Mouse (Mus musculus) spleen, adult 2 months (tissue): ENCODE measurements around the gene Calm2. TPM values are rescaled to one million over a fixed set of nuclear protein-coding genes. Genes with fewer than 3 reads are reported as not detected.
A peak's percentile ranks its signal among the peaks of the same experiment; 100 is the strongest.

Source experiments
- DNase-seq, 2 experiments: peaks; one replicate each; pipeline versions ENCODE4 v3.0.0 to v3.0.0-alpha.2; 2012 to 2021; ENCODE audit warnings: low spot score in 2 of 2, low read depth in 1 of 2
- H3K27ac ChIP-seq: fragments of 200-500 bp; 2 replicates; pipeline ENCODE4 v1.5.1; 2012; ENCODE audit warnings: low read length, inconsistent platforms; ENCODE audit not compliant: insufficient read depth
- H3K27me3 ChIP-seq: fragments of 200-500 bp; 2 replicates; pipeline ENCODE4 v1.6.1; 2012; ENCODE audit warnings: mild to moderate bottlenecking, moderate library complexity, low read length, inconsistent platforms; ENCODE audit not compliant: control insufficient read depth, insufficient read depth
- H3K36me3 ChIP-seq: fragments of 200-500 bp; 2 replicates; pipeline ENCODE4 v1.6.1; 2012; ENCODE audit warnings: mild to moderate bottlenecking, low read length, inconsistent platforms; ENCODE audit not compliant: control insufficient read depth, insufficient read depth
- H3K4me1 ChIP-seq: fragments of 200-500 bp; 2 replicates; pipeline ENCODE4 v1.6.1; 2011; ENCODE audit warnings: inconsistent platforms; ENCODE audit not compliant: control insufficient read depth, insufficient read depth, insufficient read length
- H3K4me3 ChIP-seq: fragments of 200-500 bp; 2 replicates; pipeline ENCODE4 v1.5.1; 2011; ENCODE audit warnings: mild to moderate bottlenecking, inconsistent platforms; ENCODE audit not compliant: insufficient read depth, insufficient read length; ENCODE audit errors: extremely low read depth
- CTCF ChIP-seq: fragments of 200-500 bp; IDR thresholded peaks from 2 replicates; pipeline ENCODE4 v1.5.1; 2011; ENCODE audit warnings: mild to moderate bottlenecking, inconsistent platforms; ENCODE audit not compliant: insufficient read depth, insufficient read length, insufficient replicate concordance; ENCODE audit errors: extremely low read depth
- POLR2A ChIP-seq: fragments of 200-500 bp; IDR thresholded peaks from 2 replicates; pipeline ENCODE4 v1.6.1; 2011; ENCODE audit warnings: low read depth, low read length, inconsistent platforms
- WGBS: fragments of 180-500 bp; shearing (Covaris S2); methylation state at CpG from one replicate; pipeline ENCODE4 v1.1.7; 2018; 5-methylcytosine and 5-hydroxymethylcytosine counted together
- polyA plus RNA-seq: library from polyadenylated mRNA; depleted of rRNA; stranded (reverse); fragments of >200 nt; gene quantifications from 2 replicates; pipeline ENCODE4 v1.2.3, GENCODE M21; 2012

Calm2 gene
- polyA plus RNA-seq, 1 experiment = 12.4 TPM

DNA sequence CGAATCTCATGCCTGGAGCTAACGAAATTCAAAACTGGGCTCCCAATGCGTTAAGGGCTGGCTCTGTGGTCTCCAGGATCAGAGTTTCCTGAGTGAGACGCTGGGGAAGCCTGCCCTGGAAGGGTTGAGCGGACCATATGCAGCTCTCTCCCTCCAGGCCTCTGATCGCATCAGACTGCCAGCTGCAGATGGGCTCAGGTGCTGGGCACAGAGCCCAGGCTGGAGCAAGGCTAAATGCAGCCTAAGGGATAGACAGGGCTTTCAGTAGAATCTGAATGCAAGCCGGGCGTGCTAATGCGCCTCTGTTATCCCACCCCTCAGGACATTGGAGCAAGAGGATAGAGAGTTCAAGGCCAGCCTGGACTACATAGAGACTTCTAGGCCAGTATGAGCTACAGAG is 31.8 kb upstream of the Calm2 start:
- H3K4me3 ChIP-seq = no peak overlapping the region

DNA sequence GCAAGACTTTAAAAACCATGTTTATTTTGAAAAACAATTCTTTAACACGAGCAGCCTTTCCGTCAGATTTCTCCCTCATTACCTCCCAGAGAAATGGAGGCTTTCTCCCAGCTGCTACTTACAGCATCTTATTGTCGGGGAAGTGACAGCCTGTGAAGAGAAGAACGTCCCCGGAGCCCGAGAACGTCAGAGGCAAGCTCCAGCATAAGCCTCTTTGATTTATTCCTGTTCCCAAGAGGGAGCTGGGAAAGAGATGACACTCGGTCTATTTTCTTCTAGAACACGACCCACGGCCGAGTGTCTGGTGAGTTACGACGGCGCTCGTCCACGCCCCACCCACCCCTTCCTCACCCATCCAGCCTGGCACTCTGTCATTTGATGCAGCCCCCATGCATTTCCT is 30.9 kb upstream of the Calm2 start:
- H3K4me3 ChIP-seq = no peak overlapping the region
- TF ChIP-seq POLR2A = no peak
- no peak for TF ChIP-seq CTCF
- H3K27me3 ChIP-seq = no peaks in the 10 kb centered on the region
- H3K27ac ChIP-seq = no peak overlapping the region
- WGBS = 91% methylated on average over 16 of the region's 16 CpGs
- H3K36me3 ChIP-seq = no peaks in the 10 kb centered on the region
- H3K4me1 ChIP-seq = no peaks in the 10 kb centered on the region
- DNase-seq = no peak

More for the DNA sequence above, 31.8 kb upstream of the Calm2 start:
- TF ChIP-seq POLR2A = no peak
- TF ChIP-seq CTCF = no peak
- no peak for DNase-seq
- Histone ChIP-seq H3K36me3 (no peaks in the 10 kb centered on the region), H3K27me3 (no peaks in the 10 kb centered on the region), H3K4me1 (no peaks in the 10 kb centered on the region), H3K27ac (no peak overlapping the region)
- WGBS = 86% methylated on average over 9 of the region's 9 CpGs

DNA sequence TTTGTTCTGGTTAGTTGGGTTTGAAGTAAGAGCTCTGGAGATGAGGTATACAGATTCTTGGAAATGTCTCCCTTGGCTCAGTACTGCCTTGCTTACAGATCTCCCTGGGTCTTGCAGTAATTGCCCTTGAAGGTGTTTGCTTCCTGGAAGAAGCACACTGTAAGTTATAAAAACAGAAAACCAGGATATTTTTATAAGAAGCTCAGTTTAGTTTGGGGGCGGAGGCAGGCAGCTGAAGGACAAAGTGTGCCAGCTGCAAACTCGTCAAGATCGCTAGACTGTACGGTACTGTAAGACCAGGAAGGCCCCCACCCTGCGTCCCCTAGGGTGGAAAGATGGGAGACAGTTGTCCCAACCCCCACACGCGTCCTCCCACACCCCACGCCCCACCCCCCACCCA is 28.6 kb upstream of the Calm2 start:
- DNase-seq = no peak
- H3K4me3 ChIP-seq = no peak overlapping the region
- no peaks in the 10 kb centered on the region for H3K4me1 ChIP-seq
- H3K27ac ChIP-seq = no peak overlapping the region
- H3K36me3 ChIP-seq = no peaks in the 10 kb centered on the region
- TF ChIP-seq POLR2A (no peak), CTCF (no peak)
- 65% methylated on average over 8 of the region's 8 CpGs for WGBS
- no peaks in the 10 kb centered on the region for H3K27me3 ChIP-seq

DNA sequence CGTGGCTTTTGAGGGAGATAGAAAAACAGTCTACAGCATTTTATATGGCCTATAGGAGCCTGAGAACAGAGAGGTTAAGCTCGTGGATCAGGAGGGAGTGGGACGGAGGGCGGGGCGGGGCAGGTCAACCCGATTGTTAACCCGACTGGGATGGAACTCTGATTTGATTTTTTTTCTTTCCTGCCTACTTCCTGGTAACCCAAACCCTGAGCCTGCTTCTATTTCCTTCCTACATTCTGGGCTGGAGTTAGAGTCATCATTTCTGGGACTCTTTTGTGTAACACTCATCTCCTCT is 27.7 kb upstream of the Calm2 start:
- H3K4me1 ChIP-seq = no peaks in the 10 kb centered on the region
- peak overlapping the region; percentile 39; the same call in 1 of the 2 replicates for H3K4me3 ChIP-seq
- DNase-seq = no peak
- H3K27ac ChIP-seq = no peak overlapping the region
- H3K36me3 ChIP-seq = no peaks in the 10 kb centered on the region
- TF ChIP-seq POLR2A (no peak), CTCF (no peak)
- H3K27me3 ChIP-seq = no peaks in the 10 kb centered on the region
- 9% methylated on average over 7 of the region's 7 CpGs for WGBS

DNA sequence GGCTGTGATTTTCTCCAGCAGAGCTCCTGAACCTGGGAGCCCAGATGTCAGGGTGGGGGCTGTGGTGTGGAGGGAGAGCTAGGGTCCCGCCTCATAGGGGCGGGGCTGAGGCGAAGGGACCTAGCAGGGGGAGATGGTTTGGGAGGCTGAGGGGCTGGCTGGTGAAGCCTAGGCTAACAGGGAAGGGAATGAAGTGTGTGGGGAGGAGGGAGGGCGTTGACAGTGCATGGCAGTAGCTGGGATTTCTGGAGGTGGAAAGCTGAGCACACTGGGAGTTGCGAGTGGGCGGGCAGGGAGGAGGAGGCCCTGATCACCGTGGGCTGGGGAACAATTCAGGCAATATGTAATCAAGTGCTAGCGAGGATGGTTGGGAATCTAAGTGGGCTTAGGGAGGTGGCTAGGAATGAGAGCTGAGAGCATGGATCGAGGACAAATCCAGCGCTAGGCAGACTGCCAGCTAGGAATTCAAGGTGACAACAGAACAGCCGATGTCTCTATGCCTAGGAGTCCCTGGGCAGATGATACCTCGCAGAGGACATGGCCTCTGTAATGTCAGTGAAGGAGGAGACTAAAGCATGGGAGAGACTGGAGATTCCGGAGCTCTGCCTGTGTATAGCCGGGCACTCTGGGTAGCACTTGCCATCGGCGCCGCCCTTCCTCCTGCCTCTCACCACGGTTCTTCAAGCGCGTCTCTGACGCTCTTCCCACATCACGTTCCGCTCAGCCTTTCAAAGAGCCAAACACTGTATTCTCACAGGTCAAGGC is 27.2 kb upstream of the Calm2 start:
- no peaks in the 10 kb centered on the region for H3K27me3 ChIP-seq
- peak overlapping the region; percentile 39 for H3K4me3 ChIP-seq
- H3K27ac ChIP-seq = no peak overlapping the region
- peak in 1 of 2 experiments; percentile 19 for DNase-seq
- WGBS = 6% methylated on average over 23 of the region's 23 CpGs
- H3K4me1 ChIP-seq = no peaks in the 10 kb centered on the region
- TF ChIP-seq CTCF (no peak), POLR2A (no peak)
- H3K36me3 ChIP-seq = no peaks in the 10 kb centered on the region

DNA sequence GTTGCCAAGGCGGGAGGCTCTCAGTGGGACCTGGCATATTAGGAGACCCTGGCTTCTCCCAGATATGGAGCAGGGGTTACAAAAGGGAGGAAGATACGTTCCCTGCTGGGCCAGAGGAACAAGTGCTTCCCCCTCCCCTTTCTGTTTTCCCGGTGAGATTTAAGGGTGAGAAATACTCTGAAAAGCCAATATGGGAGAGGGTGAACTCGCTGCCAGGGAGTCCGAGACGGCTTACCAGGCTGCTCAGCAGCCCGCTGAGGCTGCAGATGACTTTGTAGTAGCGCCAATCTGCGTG is 26.7 kb upstream of the Calm2 start:
- no peaks in the 10 kb centered on the region for H3K36me3 ChIP-seq
- no peak for DNase-seq
- WGBS = 24% methylated on average over 9 of the region's 9 CpGs
- TF ChIP-seq CTCF (no peak), POLR2A (no peak)
- no peaks in the 10 kb centered on the region for H3K4me1 ChIP-seq
- no peak overlapping the region for H3K4me3 ChIP-seq
- no peak overlapping the region for H3K27ac ChIP-seq
- no peaks in the 10 kb centered on the region for H3K27me3 ChIP-seq

DNA sequence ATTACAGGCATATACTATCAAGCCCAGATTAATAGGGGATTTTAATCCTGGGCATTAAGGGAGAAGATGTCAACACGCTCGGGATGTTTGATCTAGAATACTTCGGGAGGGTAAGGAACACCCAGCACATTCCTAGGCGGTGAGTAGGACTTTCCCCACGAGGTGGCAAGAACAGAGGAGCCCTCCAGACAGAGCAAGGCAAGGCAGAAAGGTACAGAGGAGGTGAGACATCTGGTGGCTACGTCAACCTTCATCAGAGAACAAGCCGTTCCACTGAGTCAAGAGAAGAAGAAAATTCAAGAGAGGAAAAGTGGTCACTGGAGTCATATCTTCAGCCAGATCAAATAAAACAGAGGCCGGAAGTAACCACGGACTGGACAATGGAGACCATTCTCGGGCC is 26.1 kb upstream of the Calm2 start:
- Histone ChIP-seq H3K36me3 (no peaks in the 10 kb centered on the region), H3K27ac (no peak overlapping the region), H3K4me1 (no peaks in the 10 kb centered on the region), H3K4me3 (no peak overlapping the region), H3K27me3 (no peaks in the 10 kb centered on the region)
- WGBS = 37% methylated on average over 10 of the region's 10 CpGs
- DNase-seq = no peak
- TF ChIP-seq CTCF (no peak), POLR2A (no peak)
